Mouse (Mus musculus): ENCODE results near the gene Klhl10.
A peak's percentile ranks its signal among the peaks of the same experiment; 100 is the strongest.

DNA sequence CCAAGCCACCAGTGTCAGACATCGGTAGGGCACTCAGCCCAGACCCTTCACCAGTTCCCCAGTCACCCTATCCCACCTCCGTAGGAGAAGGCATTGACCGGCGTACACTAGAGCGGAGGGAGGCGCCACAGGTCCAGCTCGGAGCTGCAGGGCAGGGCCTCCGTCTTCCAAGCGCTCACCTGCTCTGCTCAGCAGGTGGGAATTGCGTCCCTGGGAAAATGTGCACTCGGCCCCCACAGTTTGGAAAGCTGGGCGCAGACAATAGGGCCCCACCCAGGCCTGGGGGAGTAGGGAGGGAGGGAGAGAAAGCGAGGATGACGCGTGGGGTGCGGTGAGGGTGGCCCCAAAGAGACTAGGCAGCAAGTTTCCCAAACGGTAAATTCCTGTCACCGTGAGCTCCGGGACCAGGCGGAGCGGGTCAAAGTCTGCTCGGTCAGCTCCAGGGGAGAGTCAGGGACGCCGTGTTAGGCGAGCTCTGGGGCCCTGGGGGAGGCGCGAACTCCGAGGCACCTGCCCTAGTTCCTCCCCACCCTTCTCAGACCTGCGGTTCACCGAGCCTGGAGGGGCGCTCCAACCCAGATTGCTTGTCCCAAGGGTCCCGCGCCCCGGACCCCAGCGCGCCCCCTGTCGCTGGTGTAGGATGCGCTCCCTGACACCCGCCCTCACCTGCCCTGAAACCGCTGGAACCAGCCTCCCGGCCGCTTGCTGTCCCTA lies 44.7 kb upstream of the Klhl10 start:
- TF ChIP-seq POLR2A (IDR thresholded peaks at IDR 0.05; ENCODE audit: control insufficient read depth in 1 of 2, insufficient read depth in 1 of 2, low read depth in 1 of 2, low read length in 2 of 2, poor library complexity in 1 of 2): no peak
- TF ChIP-seq USF1 (IDR thresholded peaks at IDR 0.05; ENCODE audit: low read depth, low read length): no peak
- no peak for TF ChIP-seq E2F4 (IDR thresholded peaks at IDR 0.05; ENCODE audit: borderline replicate concordance, low read depth, low read length)
- TF ChIP-seq CTCF (IDR thresholded peaks at IDR 0.05 in 2 of 3, conservative IDR thresholded peaks at IDR 0.05 in 1 of 3; ENCODE audit: control insufficient read depth in 1 of 3, insufficient read depth in 1 of 3, low read depth in 2 of 3, low read length in 3 of 3, poor library complexity in 1 of 3, severe bottlenecking in 1 of 3): peak in 2 of 3 experiments; percentile 20 to 53; a peak in 5 of 6 replicates
- no peak for TF ChIP-seq CHD2 (IDR thresholded peaks at IDR 0.05; ENCODE audit: low read length)
